ENCODE assay signal across 18 mouse cellular contexts in the genomic region with DNA sequence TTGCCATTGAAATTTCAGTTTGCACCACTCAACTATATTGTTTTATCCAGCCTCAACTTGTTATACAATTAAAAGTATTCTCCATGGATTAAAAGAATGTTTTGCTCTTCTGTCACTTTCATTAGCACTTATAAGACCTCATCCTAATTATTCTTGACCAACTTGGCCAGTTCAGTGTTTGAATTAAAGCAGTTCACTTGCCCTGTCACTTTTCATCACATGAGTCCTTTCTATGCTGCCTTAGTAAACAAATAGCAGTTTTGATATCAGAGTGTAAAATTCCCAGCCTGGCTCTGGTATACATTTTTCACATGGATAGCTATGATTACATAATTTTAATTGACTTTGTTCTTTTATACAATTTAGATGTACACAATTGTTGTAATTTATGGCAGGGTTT. TPM values are rescaled to one million over a fixed set of nuclear protein-coding genes. Genes with fewer than 3 reads are reported as not detected.
DNase-seq lines count a peak whose midpoint lies in the region; ATAC-seq lines count a peak whose summit lies in the region.
"Had no signal": no experiment of that assay in that cellular context is flagged by ENCODE, and none has a peak within 500 bp of the region (broad histone marks: within the 10 kb centered on the region; RNA-seq: fewer than 3 reads in every experiment).

No protein-coding gene starts in this region.

- no peaks in the 10 kb centered on the region for H3K36me3 ChIP-seq in forebrain, embryonic 15.5 days
- H3K36me3 ChIP-seq in forebrain, embryonic 13.5 days (ENCODE audit: poor library complexity, severe bottlenecking) = no peaks in the 10 kb centered on the region
- H3K36me3 ChIP-seq in hindbrain, embryonic 13.5 days = no peaks in the 10 kb centered on the region
- no peaks in the 10 kb centered on the region for H3K36me3 ChIP-seq in hindbrain, embryonic 10.5 days
- no peaks in the 10 kb centered on the region for H3K36me3 ChIP-seq in neural tube, embryonic 13.5 days
- H3K36me3 ChIP-seq: embryonic facial prominence, embryonic 13.5 days; limb, embryonic 13.5 days had no signal

- H3K27ac ChIP-seq in forebrain, embryonic 15.5 days (replicated peaks) = no peak overlapping the region
- no peak overlapping the region for H3K27ac ChIP-seq in forebrain, embryonic 13.5 days
- H3K27ac ChIP-seq in hindbrain, embryonic 13.5 days = no peak overlapping the region
- no peak overlapping the region for H3K27ac ChIP-seq in hindbrain, embryonic 10.5 days
- H3K27ac ChIP-seq in neural tube, embryonic 13.5 days (replicated peaks) = no peak overlapping the region
- H3K27ac ChIP-seq: embryonic facial prominence, embryonic 13.5 days; gastrocnemius, adult 2 months; kidney, postnatal 0 days; limb, embryonic 13.5 days; liver, embryonic 14.5 days had no signal

- peaks cover 22% of the 10 kb centered on the region for H3K4me1 ChIP-seq in forebrain, embryonic 15.5 days
- H3K4me1 ChIP-seq in forebrain, embryonic 13.5 days = peaks cover 29% of the 10 kb centered on the region
- H3K4me1 ChIP-seq in hindbrain, embryonic 13.5 days (replicated peaks) = peaks cover 24% of the 10 kb centered on the region
- peaks cover 26% of the 10 kb centered on the region for H3K4me1 ChIP-seq in hindbrain, embryonic 10.5 days (replicated peaks)
- peaks cover 35% of the 10 kb centered on the region for H3K4me1 ChIP-seq in neural tube, embryonic 13.5 days (replicated peaks)

- no peak for DNase-seq in hindbrain, embryonic 10.5 days (ENCODE audit: low spot score)
- no peak for DNase-seq in neural tube, embryonic 10.5 days (ENCODE audit: extremely low spot score, low spot score)
- DNase-seq in embryo, embryonic 10.5 days (ENCODE audit: low spot score) = no peak
- DNase-seq: adrenal gland, adult 8-10 months; cerebellum, adult 11 months; gastrocnemius, adult 2 months; heart, postnatal 4 days; thymus, postnatal 36 days had no signal

- no peaks in the 10 kb centered on the region for H3K27me3 ChIP-seq in forebrain, embryonic 15.5 days
- peaks cover 9% of the 10 kb centered on the region for H3K27me3 ChIP-seq in forebrain, embryonic 13.5 days
- 0 out of 2 replicates have a peak, but pooled peaks cover 4% of the 10 kb centered on the region for H3K27me3 ChIP-seq in hindbrain, embryonic 13.5 days
- H3K27me3 ChIP-seq in hindbrain, embryonic 10.5 days (ENCODE audit: insufficient read depth, poor library complexity, severe bottlenecking) = peaks cover 52% of the 10 kb centered on the region
- H3K27me3 ChIP-seq in neural tube, embryonic 13.5 days = peaks cover 14% of the 10 kb centered on the region

- H3K9me3 ChIP-seq in forebrain, embryonic 15.5 days = no peaks in the 10 kb centered on the region
- H3K9me3 ChIP-seq in forebrain, embryonic 13.5 days (replicated peaks) = no peaks in the 10 kb centered on the region
- H3K9me3 ChIP-seq in hindbrain, embryonic 13.5 days = no peaks in the 10 kb centered on the region
- H3K9me3 ChIP-seq in hindbrain, embryonic 10.5 days = no peaks in the 10 kb centered on the region
- no peaks in the 10 kb centered on the region for H3K9me3 ChIP-seq in neural tube, embryonic 13.5 days
- H3K9me3 ChIP-seq: embryonic facial prominence, embryonic 13.5 days; limb, embryonic 13.5 days had no signal

- no peak for ATAC-seq in forebrain, embryonic 15.5 days (replicated peaks)
- no peak for ATAC-seq in forebrain, embryonic 13.5 days
- no peak for ATAC-seq in hindbrain, embryonic 13.5 days (ENCODE audit: low FRiP score)
- no peak for ATAC-seq in neural tube, embryonic 13.5 days (ENCODE audit: low read depth)
- ATAC-seq: intestine, postnatal 0 days had no signal

- peak overlapping the region; percentile 5; the same call in 1 of the 2 replicates for H3K4me3 ChIP-seq in forebrain, embryonic 15.5 days
- no peak overlapping the region for H3K4me3 ChIP-seq in forebrain, embryonic 13.5 days
- H3K4me3 ChIP-seq in hindbrain, embryonic 13.5 days = no peak overlapping the region
- H3K4me3 ChIP-seq in hindbrain, embryonic 10.5 days = no peak overlapping the region
- H3K4me3 ChIP-seq in neural tube, embryonic 13.5 days = no peak overlapping the region
- H3K4me3 ChIP-seq: embryonic facial prominence, embryonic 13.5 days; gastrocnemius, adult 2 months; limb, embryonic 13.5 days had no signal

- H3K4me2 ChIP-seq in forebrain, embryonic 15.5 days (replicated peaks) = peak overlapping the region; percentile 20
- H3K4me2 ChIP-seq in forebrain, embryonic 13.5 days = no peak overlapping the region
- peak overlapping the region; percentile 38 for H3K4me2 ChIP-seq in hindbrain, embryonic 13.5 days
- peak overlapping the region; percentile 24 for H3K4me2 ChIP-seq in neural tube, embryonic 13.5 days
- H3K4me2 ChIP-seq: embryonic facial prominence, embryonic 13.5 days; limb, embryonic 13.5 days had no signal

- H3K9ac ChIP-seq in forebrain, embryonic 15.5 days (replicated peaks) = no peak overlapping the region
- H3K9ac ChIP-seq in forebrain, embryonic 13.5 days = no peak overlapping the region
- H3K9ac ChIP-seq in hindbrain, embryonic 13.5 days = no peak overlapping the region
- H3K9ac ChIP-seq in neural tube, embryonic 13.5 days = no peak overlapping the region
- H3K9ac ChIP-seq: embryonic facial prominence, embryonic 13.5 days; limb, embryonic 13.5 days; liver, embryonic 14.5 days had no signal

RNA-seq across cellular contexts. Expression of gene Kcnj3, which starts 3.4 kb away (rescaled TPM):
- 4.6 and 5.1 TPM in 2 replicates for polyA plus RNA-seq in forebrain, embryonic 15.5 days (2015; fragmentation: Nextera tagmentation; extraction: Ambion mirVana)
- polyA plus RNA-seq in forebrain, embryonic 13.5 days (2015; fragmentation: Nextera tagmentation; extraction: Ambion mirVana) = 2.2 and 2.5 TPM in 2 replicates
- polyA plus RNA-seq in hindbrain, embryonic 13.5 days (2015; fragmentation: Nextera tagmentation; extraction: Ambion mirVana) = 3.9 and 5.1 TPM in 2 replicates
- 0.42 and 0.44 TPM in 2 replicates for polyA plus RNA-seq in hindbrain, embryonic 10.5 days (2016; fragmentation: Nextera tagmentation; extraction: Ambion mirVana)
- polyA plus RNA-seq in neural tube, embryonic 13.5 days (2015; fragmentation: Nextera tagmentation; extraction: Ambion mirVana) = 2.9 and 3.1 TPM in 2 replicates
- polyA plus RNA-seq: testis, adult 2 months had no signal
